Mouse (Mus musculus) intestine, embryonic 16.5 days (tissue): Measurements from ENCODE around the gene Myh10. TPM values are rescaled to one million over a fixed set of nuclear protein-coding genes. Genes with fewer than 3 reads are reported as not detected.

Experiments
- ATAC-seq: fragments of 200-750 bp; cut with Nextera tagmentation; 2 replicates; pipeline ENCODE4 v1.8.0; 2017; ENCODE audit warnings: moderate TSS enrichment, moderate library complexity
- H3K27ac ChIP-seq: fragments of 300-500 bp; sonication (generic); 2 replicates; pipeline ENCODE4 v1.5.1; 2014; ENCODE audit warnings: mild to moderate bottlenecking, low read length
- H3K27me3 ChIP-seq: fragments of 300-500 bp; sonication (generic); replicated peaks from 2 replicates; pipeline ENCODE4 v1.6.1; 2014; ENCODE audit warnings: low read length, control low read depth, mixed read lengths; ENCODE audit not compliant: control insufficient read depth, insufficient read depth
- H3K36me3 ChIP-seq: fragments of 300-500 bp; sonication (generic); 2 replicates; pipeline ENCODE4 v1.6.1; 2014; ENCODE audit warnings: low read length, control low read depth; ENCODE audit not compliant: control insufficient read depth, insufficient read depth
- H3K4me1 ChIP-seq: fragments of 300-500 bp; sonication (generic); 2 replicates; pipeline ENCODE4 v1.6.1; 2014; ENCODE audit warnings: low read length, control low read depth, mixed read lengths; ENCODE audit not compliant: control insufficient read depth, insufficient read depth
- H3K4me2 ChIP-seq: fragments of 300-500 bp; sonication (generic); 2 replicates; pipeline ENCODE4 v1.6.1; 2014; ENCODE audit warnings: low read depth, low read length, control low read depth
- H3K4me3 ChIP-seq: fragments of 300-500 bp; sonication (generic); 2 replicates; pipeline ENCODE4 v1.5.1; 2014; ENCODE audit warnings: mild to moderate bottlenecking, low read length
- H3K9ac ChIP-seq: fragments of 300-500 bp; sonication (generic); 2 replicates; pipeline ENCODE4 v1.6.1; 2014; ENCODE audit warnings: low read depth, low read length
- H3K9me3 ChIP-seq: fragments of 300-500 bp; sonication (generic); 2 replicates; pipeline ENCODE4 v1.6.1; 2016; ENCODE audit warnings: low read length, control low read depth; ENCODE audit not compliant: control insufficient read depth
- WGBS: fragments of 180-500 bp; shearing (Covaris S2); extraction: QIAGEN DNeasy Blood & Tissue Kit; methylation state at CpG from one replicate; pipeline ENCODE4 v1.1.7; 2014; 5-methylcytosine and 5-hydroxymethylcytosine counted together
- polyA plus RNA-seq: library from polyadenylated mRNA; unstranded; fragments of >200 nt; fragmentation: Nextera tagmentation; extraction: Ambion mirVana; gene quantifications from 2 replicates; pipeline ENCODE4 v1.2.1, GENCODE M21; 2015

Gene Myh10
- polyA plus RNA-seq: 49.5 and 50.1 TPM in 2 replicates

GRCm38 (mm10) chr11:68691321-68692009 is at the start of gene Myh10:
Myh10 (plus strand) TSS chr11:68691559.
- Histone ChIP-seq H3K9me3 (no peaks in the 10 kb centered on the region), H3K36me3 (no peaks in the 10 kb centered on the region), H3K4me2 (peak within 1 kb of the TSS; percentile 88), H3K4me3 (peak within 1 kb of the TSS; percentile 81), H3K4me1 (peaks cover 6% of the 10 kb centered on the region), H3K27me3 (no peaks in the 10 kb centered on the region), H3K27ac (peak within 1 kb of the TSS; percentile 98), H3K9ac (peak within 1 kb of the TSS; percentile 90)
- peak; percentile 100 for ATAC-seq
- WGBS: under 1% methylated on average over 51 of the region's 51 CpGs

GRCm38 (mm10) chr11:68644781-68645180 is 46.6 kb upstream of the Myh10 start:
- Histone ChIP-seq H3K27ac (no peak overlapping the region), H3K4me1 (no peaks in the 10 kb centered on the region), H3K9ac (no peak overlapping the region), H3K4me2 (no peak overlapping the region), H3K27me3 (no peaks in the 10 kb centered on the region), H3K36me3 (no peaks in the 10 kb centered on the region), H3K9me3 (no peaks in the 10 kb centered on the region), H3K4me3 (no peak overlapping the region)
- WGBS: 50% methylated on average over 6 of the region's 6 CpGs
- no peak for ATAC-seq

GRCm38 (mm10) chr11:68647808-68648207 is 43.6 kb upstream of the Myh10 start:
- Histone ChIP-seq H3K4me3 (no peak overlapping the region), H3K27me3 (no peaks in the 10 kb centered on the region), H3K4me1 (no peaks in the 10 kb centered on the region), H3K27ac (no peak overlapping the region), H3K36me3 (no peaks in the 10 kb centered on the region), H3K9ac (no peak overlapping the region), H3K9me3 (no peaks in the 10 kb centered on the region), H3K4me2 (no peak overlapping the region)
- 58% methylated on average over 5 of the region's 5 CpGs for WGBS
- no peak for ATAC-seq

GRCm38 (mm10) chr11:68648385-68649148 is 42.8 kb upstream of the Myh10 start:
- no peaks in the 10 kb centered on the region for H3K9me3 ChIP-seq
- H3K4me1 ChIP-seq: no peaks in the 10 kb centered on the region
- WGBS: 67% methylated on average over 16 of the region's 16 CpGs
- no peak overlapping the region for H3K27ac ChIP-seq
- H3K4me3 ChIP-seq: no peak overlapping the region
- no peaks in the 10 kb centered on the region for H3K27me3 ChIP-seq
- no peaks in the 10 kb centered on the region for H3K36me3 ChIP-seq
- H3K4me2 ChIP-seq: no peak overlapping the region
- no peak for ATAC-seq
- H3K9ac ChIP-seq: no peak overlapping the region

GRCm38 (mm10) chr11:68651518-68651917 is 39.8 kb upstream of the Myh10 start:
- Histone ChIP-seq H3K9me3 (no peaks in the 10 kb centered on the region), H3K4me3 (no peak overlapping the region), H3K27me3 (no peaks in the 10 kb centered on the region), H3K27ac (no peak overlapping the region), H3K4me1 (peaks cover 2% of the 10 kb centered on the region), H3K4me2 (no peak overlapping the region), H3K36me3 (no peaks in the 10 kb centered on the region), H3K9ac (no peak overlapping the region)
- 84% methylated on average over 2 of the region's 2 CpGs for WGBS
- no peak for ATAC-seq

GRCm38 (mm10) chr11:68655524-68655923 is 35.8 kb upstream of the Myh10 start:
- H3K4me2 ChIP-seq: no peak overlapping the region
- no peak overlapping the region for H3K9ac ChIP-seq
- H3K36me3 ChIP-seq: no peaks in the 10 kb centered on the region
- H3K27me3 ChIP-seq: no peaks in the 10 kb centered on the region
- no peak for ATAC-seq
- WGBS: 72% methylated on average over 1 of the region's 1 CpGs
- no peak overlapping the region for H3K27ac ChIP-seq
- H3K4me3 ChIP-seq: no peak overlapping the region
- no peaks in the 10 kb centered on the region for H3K9me3 ChIP-seq
- H3K4me1 ChIP-seq: peaks cover 8% of the 10 kb centered on the region

GRCm38 (mm10) chr11:68656887-68657685 is 34.3 kb upstream of the Myh10 start:
- H3K4me2 ChIP-seq: no peak overlapping the region
- H3K27me3 ChIP-seq: no peaks in the 10 kb centered on the region
- H3K4me1 ChIP-seq: peaks cover 8% of the 10 kb centered on the region
- peak; percentile 72 for ATAC-seq
- no peaks in the 10 kb centered on the region for H3K36me3 ChIP-seq
- 38% methylated on average over 6 of the region's 6 CpGs for WGBS
- H3K9ac ChIP-seq: no peak overlapping the region
- H3K9me3 ChIP-seq: no peaks in the 10 kb centered on the region
- H3K4me3 ChIP-seq: no peak overlapping the region
- peak overlapping the region; percentile 69 for H3K27ac ChIP-seq

GRCm38 (mm10) chr11:68657811-68658210 is 33.5 kb upstream of the Myh10 start:
- Histone ChIP-seq H3K27ac (peak overlapping the region; percentile 69), H3K4me3 (no peak overlapping the region)
- peak; percentile 75 for ATAC-seq

GRCm38 (mm10) chr11:68665331-68665730 is 26.0 kb upstream of the Myh10 start:
- Histone ChIP-seq H3K9me3 (peaks cover 4% of the 10 kb centered on the region; the same call in 1 of the 2 replicates), H3K4me2 (no peak overlapping the region), H3K36me3 (no peaks in the 10 kb centered on the region), H3K27ac (0 out of 2 replicates have a peak overlapping the region, but pooled peaks have one; percentile 24), H3K4me1 (peaks cover 7% of the 10 kb centered on the region; the same call in 1 of the 2 replicates), H3K4me3 (no peak overlapping the region), H3K27me3 (no peaks in the 10 kb centered on the region), H3K9ac (no peak overlapping the region)
- no peak for ATAC-seq
- WGBS: 55% methylated on average over 2 of the region's 2 CpGs

More at GRCm38 (mm10) chr11:68657811-68658210, 33.5 kb upstream of the Myh10 start:
- no peak overlapping the region for H3K9ac ChIP-seq
- no peaks in the 10 kb centered on the region for H3K27me3 ChIP-seq
- H3K4me1 ChIP-seq: peaks cover 8% of the 10 kb centered on the region
- H3K36me3 ChIP-seq: no peaks in the 10 kb centered on the region
- H3K4me2 ChIP-seq: no peak overlapping the region
- 36% methylated on average over 9 of the region's 9 CpGs for WGBS
- no peaks in the 10 kb centered on the region for H3K9me3 ChIP-seq
